23 mouse cellular contexts compared by ENCODE assay signal in genomic region chr4:117869317-117869716, GRCm38 (mm10). TPM values are rescaled to one million over a fixed set of nuclear protein-coding genes. Genes with fewer than 3 reads are reported as not detected.
DNase-seq lines count a peak whose midpoint lies in the region; ATAC-seq and TF ChIP-seq lines count a peak whose summit lies in the region.
"Had no signal": no experiment of that assay in that cellular context is flagged by ENCODE, and none has a peak within 500 bp of the region (broad histone marks: within the 10 kb centered on the region; RNA-seq: fewer than 3 reads in every experiment).

No protein-coding gene starts in this region.

- H3K27me3 ChIP-seq in embryonic facial prominence, embryonic 14.5 days (replicated peaks; ENCODE audit: control insufficient read depth, insufficient read depth, low read length), result 0 out of 2 replicates have a peak, but pooled peaks cover 4% of the 10 kb centered on the region
- H3K27me3 ChIP-seq in embryonic facial prominence, embryonic 10.5 days (replicated peaks; ENCODE audit: low read depth, poor library complexity, severe bottlenecking), result peaks cover 18% of the 10 kb centered on the region
- H3K27me3 ChIP-seq in limb, embryonic 13.5 days, result no peaks in the 10 kb centered on the region
- H3K27me3 ChIP-seq in limb, embryonic 10.5 days (ENCODE audit: low read depth, poor library complexity, severe bottlenecking), result no peaks in the 10 kb centered on the region
- H3K27me3 ChIP-seq in midbrain, postnatal 0 days (ENCODE audit: insufficient read depth, low read length), result no peaks in the 10 kb centered on the region
- no peaks in the 10 kb centered on the region for H3K27me3 ChIP-seq in midbrain, embryonic 15.5 days (replicated peaks)
- H3K27me3 ChIP-seq: embryonic facial prominence, embryonic 13.5 days had no signal

- H3K27ac ChIP-seq in embryonic facial prominence, embryonic 14.5 days (replicated peaks; ENCODE audit: low read depth, low read length), result no peak overlapping the region
- H3K27ac ChIP-seq in embryonic facial prominence, embryonic 10.5 days (replicated peaks), result no peak overlapping the region
- H3K27ac ChIP-seq in limb, embryonic 13.5 days, result no peak overlapping the region
- no peak overlapping the region for H3K27ac ChIP-seq in limb, embryonic 10.5 days
- no peak overlapping the region for H3K27ac ChIP-seq in midbrain, postnatal 0 days (ENCODE audit: low read depth, low read length)
- no peak overlapping the region for H3K27ac ChIP-seq in midbrain, embryonic 15.5 days
- H3K27ac ChIP-seq: embryonic facial prominence, embryonic 13.5 days; forebrain, embryonic 10.5 days had no signal

- H3K4me3 ChIP-seq in embryonic facial prominence, embryonic 14.5 days (ENCODE audit: low read depth, low read length), result no peak overlapping the region
- H3K4me3 ChIP-seq in embryonic facial prominence, embryonic 10.5 days, result no peak overlapping the region
- no peak overlapping the region for H3K4me3 ChIP-seq in limb, embryonic 13.5 days
- H3K4me3 ChIP-seq in limb, embryonic 10.5 days, result no peak overlapping the region
- no peak overlapping the region for H3K4me3 ChIP-seq in midbrain, postnatal 0 days (ENCODE audit: low read depth, low read length)
- no peak overlapping the region for H3K4me3 ChIP-seq in midbrain, embryonic 15.5 days
- H3K4me3 ChIP-seq: embryonic facial prominence, embryonic 13.5 days; erythroblast, embryonic 14.5 days; forebrain, embryonic 10.5 days; heart, embryonic 10.5 days had no signal

- no peaks in the 10 kb centered on the region for H3K9me3 ChIP-seq in embryonic facial prominence, embryonic 14.5 days (ENCODE audit: control insufficient read depth, low read length)
- H3K9me3 ChIP-seq in embryonic facial prominence, embryonic 10.5 days, result no peaks in the 10 kb centered on the region
- H3K9me3 ChIP-seq in limb, embryonic 13.5 days, result no peaks in the 10 kb centered on the region
- no peaks in the 10 kb centered on the region for H3K9me3 ChIP-seq in limb, embryonic 10.5 days (replicated peaks)
- H3K9me3 ChIP-seq in midbrain, postnatal 0 days (ENCODE audit: low read length), result no peaks in the 10 kb centered on the region
- H3K9me3 ChIP-seq in midbrain, embryonic 15.5 days, result no peaks in the 10 kb centered on the region
- H3K9me3 ChIP-seq: embryonic facial prominence, embryonic 13.5 days; forebrain, embryonic 10.5 days; G1E; heart, embryonic 10.5 days had no signal

- ATAC-seq in embryonic facial prominence, embryonic 14.5 days (ENCODE audit: low read depth), result peak; percentile 10
- ATAC-seq in limb, embryonic 13.5 days (ENCODE audit: low FRiP score, low read depth), result peak; percentile 9; the same call in 1 of the 2 replicates
- no peak for ATAC-seq in midbrain, postnatal 0 days (ENCODE audit: low FRiP score)
- no peak for ATAC-seq in midbrain, embryonic 15.5 days (replicated peaks)
- no peak for ATAC-seq in inflammation-experienced regulatory T-cells, adult 6 months
- ATAC-seq: CD4-positive, CD25-positive, alpha-beta regulatory T cell, adult 4 months; forebrain, embryonic 14.5 days had no signal

- peak; percentile 39 for DNase-seq in embryonic facial prominence, embryonic 14.5 days (ENCODE audit: low spot score)
- no peak for DNase-seq in embryonic facial prominence, embryonic 10.5 days (ENCODE audit: low spot score)
- no peak for DNase-seq in limb, embryonic 10.5 days (ENCODE audit: low spot score)
- peak; percentile 27 for DNase-seq in midbrain, postnatal 0 days (ENCODE audit: low spot score)
- no peak for DNase-seq in embryo, embryonic 10 days (ENCODE audit: low spot score)
- DNase-seq: adrenal gland, adult 8-10 months; B cell, adult 2 months; cerebellum, adult 8-10 months; cerebellum, postnatal 14 days; heart, adult 18-20 months; heart, postnatal 10 days; heart, postnatal 4 days had no signal

- peaks cover 20% of the 10 kb centered on the region for H3K4me1 ChIP-seq in embryonic facial prominence, embryonic 14.5 days (ENCODE audit: control insufficient read depth, insufficient read depth, low read length)
- peaks cover 62% of the 10 kb centered on the region for H3K4me1 ChIP-seq in embryonic facial prominence, embryonic 10.5 days
- H3K4me1 ChIP-seq in limb, embryonic 13.5 days, result peaks cover 26% of the 10 kb centered on the region
- H3K4me1 ChIP-seq in limb, embryonic 10.5 days, result peaks cover 42% of the 10 kb centered on the region
- H3K4me1 ChIP-seq in midbrain, postnatal 0 days (ENCODE audit: insufficient read depth, low read length), result 0 out of 2 replicates have a peak, but pooled peaks cover 3% of the 10 kb centered on the region
- H3K4me1 ChIP-seq in midbrain, embryonic 15.5 days, result peaks cover 17% of the 10 kb centered on the region

- no peak for TF ChIP-seq CTCF in midbrain, postnatal 0 days (IDR thresholded peaks at IDR 0.05)

- 57% methylated on average over 9 of the region's 9 CpGs for WGBS in embryonic facial prominence, embryonic 14.5 days
- WGBS in embryonic facial prominence, embryonic 10.5 days, result 79% methylated on average over 9 of the region's 9 CpGs
- WGBS in limb, embryonic 13.5 days, result 59% methylated on average over 9 of the region's 9 CpGs
- WGBS in limb, embryonic 10.5 days, result 69% methylated on average over 9 of the region's 9 CpGs
- 84% methylated on average over 9 of the region's 9 CpGs for WGBS in midbrain, postnatal 0 days
- WGBS in midbrain, embryonic 15.5 days, result 71% methylated on average over 9 of the region's 9 CpGs

- H3K9ac ChIP-seq in embryonic facial prominence, embryonic 14.5 days (ENCODE audit: low read depth, low read length), result no peak overlapping the region
- no peak overlapping the region for H3K9ac ChIP-seq in limb, embryonic 13.5 days
- H3K9ac ChIP-seq in midbrain, postnatal 0 days (replicated peaks; ENCODE audit: low read length, poor library complexity, severe bottlenecking), result no peak overlapping the region
- H3K9ac ChIP-seq in midbrain, embryonic 15.5 days, result no peak overlapping the region
- H3K9ac ChIP-seq: embryonic facial prominence, embryonic 13.5 days had no signal

- H3K36me3 ChIP-seq in embryonic facial prominence, embryonic 14.5 days (ENCODE audit: control insufficient read depth, insufficient read depth, low read length), result peaks cover 15% of the 10 kb centered on the region
- peaks cover 20% of the 10 kb centered on the region for H3K36me3 ChIP-seq in embryonic facial prominence, embryonic 10.5 days (replicated peaks)
- H3K36me3 ChIP-seq in limb, embryonic 13.5 days, result peaks cover 29% of the 10 kb centered on the region
- peaks cover 14% of the 10 kb centered on the region for H3K36me3 ChIP-seq in limb, embryonic 10.5 days
- peaks cover 13% of the 10 kb centered on the region for H3K36me3 ChIP-seq in midbrain, postnatal 0 days (ENCODE audit: insufficient read depth, low read length)
- H3K36me3 ChIP-seq in midbrain, embryonic 15.5 days (replicated peaks), result peaks cover 6% of the 10 kb centered on the region; the same call in 1 of the 2 replicates

- no peak overlapping the region for H3K4me2 ChIP-seq in embryonic facial prominence, embryonic 14.5 days (ENCODE audit: low read depth, low read length)
- no peak overlapping the region for H3K4me2 ChIP-seq in limb, embryonic 13.5 days (replicated peaks)
- H3K4me2 ChIP-seq in midbrain, postnatal 0 days (ENCODE audit: low read depth, low read length, poor library complexity, severe bottlenecking), result no peak overlapping the region
- no peak overlapping the region for H3K4me2 ChIP-seq in midbrain, embryonic 15.5 days
- H3K4me2 ChIP-seq: embryonic facial prominence, embryonic 13.5 days had no signal

RNA-seq across cellular contexts. Expression of gene Ccdc24, which starts 3.0 kb away (rescaled TPM):
- 2.3 and 3.3 TPM in 2 replicates for polyA plus RNA-seq in embryonic facial prominence, embryonic 14.5 days (2014; fragmentation: Nextera tagmentation; extraction: Ambion mirVana)
- 1.4 and 1.7 TPM in 2 replicates for polyA plus RNA-seq in embryonic facial prominence, embryonic 10.5 days (2016; fragmentation: Nextera tagmentation; extraction: Ambion mirVana)
- polyA plus RNA-seq in limb, embryonic 13.5 days (2015; fragmentation: Nextera tagmentation; extraction: Ambion mirVana), result 1.3 and 1.7 TPM in 2 replicates
- polyA plus RNA-seq in limb, embryonic 10.5 days (2016; fragmentation: Nextera tagmentation; extraction: Ambion mirVana), result 0.96 and 1.3 TPM in 2 replicates
- total RNA-seq in midbrain, postnatal 0 days (2014; rRNA removed), result 2.0 and 9.0 TPM in 2 replicates
- polyA plus RNA-seq in midbrain, postnatal 0 days (2015; fragmentation: Nextera tagmentation; extraction: Ambion mirVana), result 1.2 and 1.4 TPM in 2 replicates
- polyA plus RNA-seq in midbrain, embryonic 15.5 days (2015; fragmentation: Nextera tagmentation; extraction: Ambion mirVana), result 2.7 and 3.2 TPM in 2 replicates
- not detected for polyA plus RNA-seq in inflammation-experienced regulatory T-cells, adult 6 months (2017; shearing (Covaris generic))
- total RNA-seq: G1E had no signal
- polyA plus RNA-seq: CD4-positive, CD25-positive, alpha-beta regulatory T cell, adult 4 months; G1E had no signal

RNA-seq across cellular contexts. Expression of gene B4galt2, which starts 14.0 kb away (rescaled TPM):
- 34.3 and 42.8 TPM in 2 replicates for polyA plus RNA-seq in embryonic facial prominence, embryonic 14.5 days (2014; fragmentation: Nextera tagmentation; extraction: Ambion mirVana)
- polyA plus RNA-seq in embryonic facial prominence, embryonic 10.5 days (2016; fragmentation: Nextera tagmentation; extraction: Ambion mirVana), result 24.7 and 27.2 TPM in 2 replicates
- 32.8 and 35.1 TPM in 2 replicates for polyA plus RNA-seq in limb, embryonic 13.5 days (2015; fragmentation: Nextera tagmentation; extraction: Ambion mirVana)
- 22.8 and 26.2 TPM in 2 replicates for polyA plus RNA-seq in limb, embryonic 10.5 days (2016; fragmentation: Nextera tagmentation; extraction: Ambion mirVana)
- total RNA-seq in midbrain, postnatal 0 days (2014; rRNA removed), result 238 and 337 TPM in 2 replicates
- polyA plus RNA-seq in midbrain, postnatal 0 days (2015; fragmentation: Nextera tagmentation; extraction: Ambion mirVana), result 86.8 and 92.9 TPM in 2 replicates
- 65.4 and 67.7 TPM in 2 replicates for polyA plus RNA-seq in midbrain, embryonic 15.5 days (2015; fragmentation: Nextera tagmentation; extraction: Ambion mirVana)
- polyA plus RNA-seq in inflammation-experienced regulatory T-cells, adult 6 months (2017; shearing (Covaris generic)), result not detected
- total RNA-seq: common myeloid progenitor, adult 5-6 weeks had no signal
- polyA plus RNA-seq: CD4-positive, CD25-positive, alpha-beta regulatory T cell, adult 4 months had no signal

RNA-seq across cellular contexts. Expression of gene Atp6v0b, which starts 17.8 kb away (rescaled TPM):
- polyA plus RNA-seq in embryonic facial prominence, embryonic 14.5 days (2014; fragmentation: Nextera tagmentation; extraction: Ambion mirVana), result 199 and 230 TPM in 2 replicates
- 157 and 162 TPM in 2 replicates for polyA plus RNA-seq in embryonic facial prominence, embryonic 10.5 days (2016; fragmentation: Nextera tagmentation; extraction: Ambion mirVana)
- 176 and 184 TPM in 2 replicates for polyA plus RNA-seq in limb, embryonic 13.5 days (2015; fragmentation: Nextera tagmentation; extraction: Ambion mirVana)
- polyA plus RNA-seq in limb, embryonic 10.5 days (2016; fragmentation: Nextera tagmentation; extraction: Ambion mirVana), result 143 and 147 TPM in 2 replicates
- total RNA-seq in midbrain, postnatal 0 days (2014; rRNA removed), result 607 and 625 TPM in 2 replicates
- polyA plus RNA-seq in midbrain, postnatal 0 days (2015; fragmentation: Nextera tagmentation; extraction: Ambion mirVana), result 667 and 754 TPM in 2 replicates
- 617 and 618 TPM in 2 replicates for polyA plus RNA-seq in midbrain, embryonic 15.5 days (2015; fragmentation: Nextera tagmentation; extraction: Ambion mirVana)
- polyA plus RNA-seq in inflammation-experienced regulatory T-cells, adult 6 months (2017; shearing (Covaris generic)), result 100 to 1,000 TPM in 1 of 3 experiments, 10 to 100 TPM in 2; 75.7 to 115 (median 83.2) TPM

RNA-seq across cellular contexts. Expression of gene Dph2, which starts 22.5 kb away (rescaled TPM):
- 13.4 and 15.0 TPM in 2 replicates for polyA plus RNA-seq in embryonic facial prominence, embryonic 14.5 days (2014; fragmentation: Nextera tagmentation; extraction: Ambion mirVana)
- 24.8 and 26.6 TPM in 2 replicates for polyA plus RNA-seq in embryonic facial prominence, embryonic 10.5 days (2016; fragmentation: Nextera tagmentation; extraction: Ambion mirVana)
- 16.8 and 18.4 TPM in 2 replicates for polyA plus RNA-seq in limb, embryonic 13.5 days (2015; fragmentation: Nextera tagmentation; extraction: Ambion mirVana)
- polyA plus RNA-seq in limb, embryonic 10.5 days (2016; fragmentation: Nextera tagmentation; extraction: Ambion mirVana), result 22.7 and 25.1 TPM in 2 replicates
- total RNA-seq in midbrain, postnatal 0 days (2014; rRNA removed), result 13.8 and 23.3 TPM in 2 replicates
- 13.3 and 15.9 TPM in 2 replicates for polyA plus RNA-seq in midbrain, postnatal 0 days (2015; fragmentation: Nextera tagmentation; extraction: Ambion mirVana)
- 24.0 and 25.5 TPM in 2 replicates for polyA plus RNA-seq in midbrain, embryonic 15.5 days (2015; fragmentation: Nextera tagmentation; extraction: Ambion mirVana)
- 10 to 100 TPM; 20.1 to 32.4 (median 23.9) TPM for polyA plus RNA-seq in inflammation-experienced regulatory T-cells, adult 6 months (2017; shearing (Covaris generic))

RNA-seq across cellular contexts. Expression of gene Slc6a9, which starts 35.0 kb away (rescaled TPM):
- 5.5 and 10.4 TPM in 2 replicates for polyA plus RNA-seq in embryonic facial prominence, embryonic 14.5 days (2014; fragmentation: Nextera tagmentation; extraction: Ambion mirVana)
- 8.2 and 10.2 TPM in 2 replicates for polyA plus RNA-seq in embryonic facial prominence, embryonic 10.5 days (2016; fragmentation: Nextera tagmentation; extraction: Ambion mirVana)
- polyA plus RNA-seq in limb, embryonic 13.5 days (2015; fragmentation: Nextera tagmentation; extraction: Ambion mirVana), result 15.6 and 17.2 TPM in 2 replicates
- 9.4 and 10.3 TPM in 2 replicates for polyA plus RNA-seq in limb, embryonic 10.5 days (2016; fragmentation: Nextera tagmentation; extraction: Ambion mirVana)
- 71.2 and 105 TPM in 2 replicates for total RNA-seq in midbrain, postnatal 0 days (2014; rRNA removed)
- polyA plus RNA-seq in midbrain, postnatal 0 days (2015; fragmentation: Nextera tagmentation; extraction: Ambion mirVana), result 58.7 and 70.5 TPM in 2 replicates
- 32.3 and 33.0 TPM in 2 replicates for polyA plus RNA-seq in midbrain, embryonic 15.5 days (2015; fragmentation: Nextera tagmentation; extraction: Ambion mirVana)
- polyA plus RNA-seq in inflammation-experienced regulatory T-cells, adult 6 months (2017; shearing (Covaris generic)), result not detected

Comparison
In these comparisons a context has a peak if more than half of its experiments do, and no peak if none do; other contexts are left out.
1. DNase-seq: peak in embryonic facial prominence, embryonic 14.5 days (single experiment) and midbrain, postnatal 0 days (single experiment); none in embryonic facial prominence, embryonic 10.5 days (single experiment), limb, embryonic 10.5 days (single experiment) and embryo, embryonic 10 days (single experiment).
2. ATAC-seq: peak in embryonic facial prominence, embryonic 14.5 days (single experiment) and limb, embryonic 13.5 days (single experiment); none in midbrain, postnatal 0 days (single experiment), midbrain, embryonic 15.5 days (single experiment) and inflammation-experienced regulatory T-cells, adult 6 months (single experiment).
3. RNA of gene B4galt2, which starts 14.0 kb away (polyA plus RNA-seq): 86.8 to 92.9 TPM in midbrain, postnatal 0 days, 65.4 to 67.7 TPM in midbrain, embryonic 15.5 days, 34.3 to 42.8 TPM in embryonic facial prominence, embryonic 14.5 days, 32.8 to 35.1 TPM in limb, embryonic 13.5 days, 24.7 to 27.2 TPM in embryonic facial prominence, embryonic 10.5 days and 22.8 to 26.2 TPM in limb, embryonic 10.5 days; not detected in inflammation-experienced regulatory T-cells, adult 6 months; every median in the first group is over 10 times any median in the second.